8 mouse cellular contexts compared by ENCODE assay signal in genomic region chr2:90964811-90965465, GRCm38 (mm10). TPM values are rescaled to one million over a fixed set of nuclear protein-coding genes. Genes with fewer than 3 reads are reported as not detected.
DNase-seq lines count a peak whose midpoint lies in the region; ATAC-seq lines count a peak whose summit lies in the region.

No protein-coding gene starts in this region.

- no peaks in the 10 kb centered on the region for H3K36me3 ChIP-seq in forebrain, embryonic 16.5 days (ENCODE audit: control insufficient read depth, insufficient read depth)
- H3K36me3 ChIP-seq in hindbrain, embryonic 16.5 days (ENCODE audit: control insufficient read depth, insufficient read depth, low read length), result no peaks in the 10 kb centered on the region
- H3K36me3 ChIP-seq in liver, embryonic 13.5 days, result peaks cover under 1% of the 10 kb centered on the region; the same call in 1 of the 2 replicates

- no peak overlapping the region for H3K4me2 ChIP-seq in forebrain, embryonic 16.5 days (ENCODE audit: low read length)
- H3K4me2 ChIP-seq in hindbrain, embryonic 16.5 days (ENCODE audit: low read length), result no peak overlapping the region
- H3K4me2 ChIP-seq in liver, embryonic 13.5 days, result no peak overlapping the region

- 44% methylated on average over 7 of the region's 7 CpGs for WGBS in forebrain, embryonic 16.5 days
- WGBS in hindbrain, embryonic 16.5 days, result 71% methylated on average over 7 of the region's 7 CpGs
- WGBS in liver, embryonic 13.5 days (ENCODE audit: insufficient replicate concordance), result 43% methylated on average over 7 of the region's 7 CpGs

- H3K4me1 ChIP-seq in forebrain, embryonic 16.5 days (replicated peaks; ENCODE audit: control insufficient read depth, insufficient read depth, low read length), result peaks cover 18% of the 10 kb centered on the region
- H3K4me1 ChIP-seq in hindbrain, embryonic 16.5 days (ENCODE audit: control insufficient read depth, insufficient read depth, low read depth, low read length), result peaks cover 11% of the 10 kb centered on the region
- peaks cover 47% of the 10 kb centered on the region for H3K4me1 ChIP-seq in liver, embryonic 13.5 days (replicated peaks)

- H3K4me3 ChIP-seq in forebrain, embryonic 16.5 days (replicated peaks; ENCODE audit: low read length), result no peak overlapping the region
- H3K4me3 ChIP-seq in hindbrain, embryonic 16.5 days (ENCODE audit: low read length), result no peak overlapping the region
- H3K4me3 ChIP-seq in liver, embryonic 13.5 days (replicated peaks), result no peak overlapping the region

- no peak overlapping the region for H3K9ac ChIP-seq in forebrain, embryonic 16.5 days (replicated peaks; ENCODE audit: low read depth, low read length)
- no peak overlapping the region for H3K9ac ChIP-seq in hindbrain, embryonic 16.5 days (ENCODE audit: low read depth, low read length)
- H3K9ac ChIP-seq in liver, embryonic 13.5 days, result no peak overlapping the region

- peak overlapping the region; percentile 35 for H3K27ac ChIP-seq in forebrain, embryonic 16.5 days (ENCODE audit: low read length)
- no peak overlapping the region for H3K27ac ChIP-seq in hindbrain, embryonic 16.5 days (ENCODE audit: low read depth, low read length)
- H3K27ac ChIP-seq in liver, embryonic 13.5 days, result peak overlapping the region; percentile 3; the same call in 1 of the 2 replicates

- peak; percentile 80 for ATAC-seq in forebrain, embryonic 16.5 days
- ATAC-seq in hindbrain, embryonic 16.5 days, result peak; percentile 66
- peak; percentile 80 for ATAC-seq in liver, embryonic 13.5 days (ENCODE audit: low read depth)

- H3K27me3 ChIP-seq in forebrain, embryonic 16.5 days (replicated peaks; ENCODE audit: control insufficient read depth, insufficient read depth, low read length), result no peaks in the 10 kb centered on the region
- no peaks in the 10 kb centered on the region for H3K27me3 ChIP-seq in hindbrain, embryonic 16.5 days (replicated peaks; ENCODE audit: control insufficient read depth, insufficient read depth, low read length)
- H3K27me3 ChIP-seq in liver, embryonic 13.5 days, result no peaks in the 10 kb centered on the region

- DNase-seq in gastrocnemius, adult 8-10 months (ENCODE audit: low spot score in 2 of 2), result peak; percentile 8 to 13
- DNase-seq in gastrocnemius, postnatal 4 days (ENCODE audit: low spot score in 2 of 2), result no peak
- DNase-seq in brain, adult 2 months (ENCODE audit: low read depth, low spot score), result peak; percentile 96
- DNase-seq in liver, embryonic 13.5 days, result peak; percentile 4
- DNase-seq in right cerebral cortex, postnatal 25 days, result peak; percentile 76
- no peak for DNase-seq in kidney, adult 18-20 months

- no peaks in the 10 kb centered on the region for H3K9me3 ChIP-seq in forebrain, embryonic 16.5 days (ENCODE audit: control insufficient read depth, low read length)
- H3K9me3 ChIP-seq in hindbrain, embryonic 16.5 days (ENCODE audit: control insufficient read depth, low read length), result no peaks in the 10 kb centered on the region
- H3K9me3 ChIP-seq in liver, embryonic 13.5 days (replicated peaks), result no peaks in the 10 kb centered on the region

RNA-seq across cellular contexts. Expression of gene Celf1, which starts 24.8 kb away (rescaled TPM):
- total RNA-seq in gastrocnemius, adult 8-10 months (2022), result 10 to 100 TPM; 50.7 to 66.2 (median 63.7) TPM
- total RNA-seq in gastrocnemius, postnatal 4 days (2021), result 10 to 100 TPM; 70.6 to 88.9 TPM
- polyA plus RNA-seq in forebrain, embryonic 16.5 days (2015; fragmentation: Nextera tagmentation; extraction: Ambion mirVana), result 130 and 144 TPM in 2 replicates
- 81.9 and 95.3 TPM in 2 replicates for polyA plus RNA-seq in hindbrain, embryonic 16.5 days (2015; fragmentation: Nextera tagmentation; extraction: Ambion mirVana)
- polyA plus RNA-seq in liver, embryonic 13.5 days (2015; fragmentation: Nextera tagmentation; extraction: Ambion mirVana), result 54.9 and 68.3 TPM in 2 replicates

Comparison
In these comparisons a context has a peak if more than half of its experiments do, and no peak if none do; other contexts are left out.
1. DNase-seq: peak in gastrocnemius, adult 8-10 months (2 of 2), brain, adult 2 months (single experiment), liver, embryonic 13.5 days (single experiment) and right cerebral cortex, postnatal 25 days (single experiment); none in gastrocnemius, postnatal 4 days (0 of 2) and kidney, adult 18-20 months (single experiment).
2. Peak in every context shown above with its lines, with median percentiles within 50 percentile points of each other: ATAC-seq.